Mouse (Mus musculus): ENCODE measurements at regions not wholly inside any gene's neighbourhood (a gene's known extent, or its start where the extent isn't known, plus 50 kb on each side); places are given as distances from the start of the nearest gene placed in this dataset.
A peak's percentile ranks its signal among the peaks of the same experiment; 100 is the strongest.

DNA sequence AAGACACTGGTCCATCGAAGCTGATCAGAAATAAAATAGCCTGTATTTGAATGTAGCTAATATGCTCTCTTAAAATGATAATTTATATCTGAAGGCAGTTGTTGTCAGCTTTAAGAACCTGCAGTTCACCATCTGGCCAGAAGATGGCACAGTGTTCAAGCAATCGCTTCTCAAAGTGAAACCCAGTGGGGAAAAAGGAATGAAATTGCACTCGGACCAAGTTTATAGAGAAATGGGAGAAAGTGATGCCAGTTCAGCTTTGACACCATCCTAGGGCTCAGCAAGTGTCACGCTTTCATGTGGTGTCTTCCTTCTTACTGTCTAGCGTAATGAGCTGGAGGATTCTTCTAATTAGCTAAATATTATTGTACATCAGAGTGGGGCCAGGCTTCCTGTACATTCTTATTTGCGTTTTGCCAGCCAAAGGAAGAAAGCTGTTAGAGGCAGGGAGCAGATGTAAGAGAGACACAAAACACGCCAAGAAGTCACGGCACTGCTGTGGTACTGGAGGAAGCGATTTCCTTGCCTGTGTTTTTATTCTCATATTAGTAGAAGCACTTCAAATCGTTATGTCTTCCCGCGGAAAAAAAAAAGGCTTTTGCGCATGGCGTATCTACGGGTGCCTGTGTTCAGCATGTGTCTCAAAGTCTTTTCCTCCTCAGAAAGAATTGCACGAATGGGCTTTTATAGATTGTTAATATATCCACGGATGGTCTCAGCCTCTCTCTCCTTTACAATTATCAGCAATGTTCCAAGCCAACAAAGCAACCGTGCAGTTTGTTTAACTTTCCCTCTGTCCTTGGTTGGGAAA is 237.1 kb downstream of the Gm765 start:
- no peaks in the 10 kb centered on the region for H3K36me3 ChIP-seq
- H3K27me3 ChIP-seq = peaks cover 11% of the 10 kb centered on the region; the same call in 1 of the 2 replicates
- peak overlapping the region; percentile 13; the same call in 1 of the 2 replicates for H3K4me3 ChIP-seq
- no peaks in the 10 kb centered on the region for H3K9me3 ChIP-seq
- H3K27ac ChIP-seq (replicated peaks) = no peak overlapping the region
- 58% methylated on average over 18 of the region's 18 CpGs for WGBS
- H3K9ac ChIP-seq (replicated peaks) = no peak overlapping the region
- peaks cover 4% of the 10 kb centered on the region; the same call in 1 of the 2 replicates for H3K4me1 ChIP-seq
- ATAC-seq (ENCODE audit: low FRiP score, low read depth) = peak; percentile 23; the same call in 1 of the 2 replicates
- 0 out of 2 replicates have a peak overlapping the region, but pooled peaks have one; percentile 2 for H3K4me2 ChIP-seq (replicated peaks)

GRCm38 (mm10) chr6:98104432-98104831 is 238.1 kb downstream of the Gm765 start:
- Histone ChIP-seq H3K4me2 (replicated peaks) (no peak overlapping the region), H3K36me3 (no peaks in the 10 kb centered on the region), H3K4me3 (no peak overlapping the region), H3K27ac (replicated peaks) (no peak overlapping the region), H3K9ac (replicated peaks) (no peak overlapping the region), H3K9me3 (no peaks in the 10 kb centered on the region), H3K4me1 (peaks cover 4% of the 10 kb centered on the region; the same call in 1 of the 2 replicates), H3K27me3 (peaks cover 11% of the 10 kb centered on the region; the same call in 1 of the 2 replicates)
- no peak for ATAC-seq (ENCODE audit: low FRiP score, low read depth)
- WGBS = 48% methylated on average over 3 of the region's 3 CpGs

GRCm38 (mm10) chr6:98101023-98101422 is 241.5 kb downstream of the Gm765 start:
- Histone ChIP-seq H3K9me3 (no peaks in the 10 kb centered on the region), H3K27me3 (peaks cover 5% of the 10 kb centered on the region; the same call in 1 of the 2 replicates), H3K4me1 (no peaks in the 10 kb centered on the region), H3K4me3 (no peak overlapping the region), H3K27ac (replicated peaks) (no peak overlapping the region), H3K36me3 (no peaks in the 10 kb centered on the region), H3K4me2 (replicated peaks) (no peak overlapping the region), H3K9ac (replicated peaks) (no peak overlapping the region)
- WGBS = 76% methylated on average over 4 of the region's 4 CpGs
- no peak for ATAC-seq (ENCODE audit: low FRiP score, low read depth)

DNA sequence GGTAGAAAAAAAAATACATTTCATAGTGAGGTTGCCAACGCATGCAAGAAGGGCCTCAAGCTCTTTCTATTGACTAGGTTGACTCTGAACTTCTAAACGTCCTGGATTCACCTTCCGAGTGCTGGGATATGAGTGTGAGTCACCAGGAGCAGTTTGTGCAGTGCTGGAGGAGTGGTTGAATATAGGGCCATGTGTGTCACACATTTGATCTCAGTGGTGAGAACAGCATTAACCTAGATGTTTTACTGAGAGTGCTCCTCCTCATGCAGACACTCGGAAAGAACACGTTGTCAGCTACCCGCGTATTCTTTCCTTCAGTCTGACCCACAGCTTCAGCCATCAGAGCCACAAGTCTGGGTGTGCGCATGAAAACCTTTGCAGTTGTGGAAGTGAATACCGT is 243.4 kb downstream of the Gm765 start:
- H3K4me3 ChIP-seq = no peak overlapping the region
- H3K4me1 ChIP-seq = peaks cover 7% of the 10 kb centered on the region; the same call in 1 of the 2 replicates
- WGBS = 91% methylated on average over 9 of the region's 9 CpGs
- no peaks in the 10 kb centered on the region for H3K9me3 ChIP-seq
- no peak overlapping the region for H3K9ac ChIP-seq (replicated peaks)
- no peaks in the 10 kb centered on the region for H3K36me3 ChIP-seq
- H3K27me3 ChIP-seq = peaks cover 5% of the 10 kb centered on the region; the same call in 1 of the 2 replicates
- ATAC-seq (ENCODE audit: low FRiP score, low read depth) = no peak
- H3K4me2 ChIP-seq (replicated peaks) = no peak overlapping the region
- no peak overlapping the region for H3K27ac ChIP-seq (replicated peaks)

GRCm38 (mm10) chr6:98095243-98095642 is 247.3 kb downstream of the Gm765 start:
- no peak for ATAC-seq (ENCODE audit: low FRiP score, low read depth)
- no peak overlapping the region for H3K9ac ChIP-seq (replicated peaks)

DNA sequence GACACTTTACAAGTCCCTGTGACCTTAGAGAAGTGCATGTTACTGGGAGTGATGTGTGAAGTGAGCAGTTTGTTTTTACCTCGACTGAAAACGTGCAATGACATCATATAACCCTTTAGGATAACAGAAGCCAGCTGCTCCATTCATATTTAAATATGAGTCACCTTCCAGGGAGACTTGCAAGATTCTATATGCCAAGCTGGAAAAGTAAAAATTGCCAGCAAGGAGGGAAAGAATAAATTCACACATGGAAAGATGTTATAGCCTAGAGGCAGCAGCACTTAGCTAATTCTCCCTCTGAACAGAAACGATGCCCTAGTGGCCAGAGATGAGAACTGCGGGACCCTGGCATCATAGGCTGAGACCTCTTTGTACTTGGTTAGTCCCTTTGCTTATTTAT is 253.4 kb downstream of the Gm765 start:
- no peaks in the 10 kb centered on the region for H3K36me3 ChIP-seq
- no peak overlapping the region for H3K4me2 ChIP-seq (replicated peaks)
- no peaks in the 10 kb centered on the region for H3K27me3 ChIP-seq
- no peak overlapping the region for H3K4me3 ChIP-seq
- H3K27ac ChIP-seq (replicated peaks) = no peak overlapping the region
- H3K9me3 ChIP-seq = no peaks in the 10 kb centered on the region
- ATAC-seq (ENCODE audit: low FRiP score, low read depth) = no peak
- no peak overlapping the region for H3K9ac ChIP-seq (replicated peaks)
- H3K4me1 ChIP-seq = no peaks in the 10 kb centered on the region
- 61% methylated on average over 4 of the region's 4 CpGs for WGBS

More at GRCm38 (mm10) chr6:98095243-98095642, 247.3 kb downstream of the Gm765 start:
- H3K4me1 ChIP-seq = peaks cover 7% of the 10 kb centered on the region; the same call in 1 of the 2 replicates
- no peaks in the 10 kb centered on the region for H3K36me3 ChIP-seq
- no peak overlapping the region for H3K4me2 ChIP-seq (replicated peaks)
- 85% methylated on average over 4 of the region's 4 CpGs for WGBS
- H3K9me3 ChIP-seq = no peaks in the 10 kb centered on the region
- no peak overlapping the region for H3K4me3 ChIP-seq
- no peak overlapping the region for H3K27ac ChIP-seq (replicated peaks)
- no peaks in the 10 kb centered on the region for H3K27me3 ChIP-seq

DNA sequence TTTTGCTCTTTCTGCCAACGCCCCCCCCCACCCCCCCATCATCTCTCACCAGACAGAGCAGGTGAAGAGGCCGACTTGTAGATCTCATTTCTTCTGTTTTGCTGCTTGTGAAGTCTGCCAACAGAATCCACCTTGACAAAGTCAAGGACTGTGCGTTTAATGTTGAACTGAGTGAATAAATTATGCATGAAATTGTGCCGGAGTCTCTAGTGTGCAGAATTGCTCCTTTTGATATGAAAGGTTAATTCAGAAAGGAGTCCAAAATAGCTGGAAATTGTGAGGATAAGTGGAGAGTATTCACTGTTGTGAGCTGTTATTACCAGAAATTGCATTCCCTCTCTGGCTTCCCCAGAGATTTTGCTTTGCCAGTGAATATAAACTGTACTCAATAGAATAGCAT is 262.5 kb downstream of the Gm765 start:
- H3K9ac ChIP-seq (replicated peaks) = no peak overlapping the region
- no peak for ATAC-seq (ENCODE audit: low FRiP score, low read depth)
- H3K4me3 ChIP-seq = no peak overlapping the region
- WGBS = 56% methylated on average over 4 of the region's 4 CpGs
- no peak overlapping the region for H3K27ac ChIP-seq (replicated peaks)
- H3K9me3 ChIP-seq = no peaks in the 10 kb centered on the region
- peaks cover 4% of the 10 kb centered on the region; the same call in 1 of the 2 replicates for H3K4me1 ChIP-seq
- no peaks in the 10 kb centered on the region for H3K27me3 ChIP-seq
- no peak overlapping the region for H3K4me2 ChIP-seq (replicated peaks)
- H3K36me3 ChIP-seq = no peaks in the 10 kb centered on the region

Data from midbrain, embryonic 12.5 days (tissue).